Mouse (Mus musculus): ENCODE measurements at regions not wholly inside any gene's neighbourhood (a gene's known extent, or its start where the extent isn't known, plus 50 kb on each side); places are given as distances from the start of the nearest gene placed in this dataset.

- no peak for DNase-seq (ENCODE audit: low spot score)
These were observed 261.1 kb upstream of the Ccdc54 start for GRCm38 (mm10) chr16:50852081-50852480.

- peak; percentile 34 for DNase-seq (ENCODE audit: low spot score)
These were observed 256.7 kb upstream of the Ccdc54 start for GRCm38 (mm10) chr16:50847693-50848092.

GRCm38 (mm10) chr16:50846505-50846904 is 255.6 kb upstream of the Ccdc54 start:
- no peak for DNase-seq (ENCODE audit: low spot score)

GRCm38 (mm10) chr16:50841677-50842580 is 251.0 kb upstream of the Ccdc54 start:
- peak; percentile 80 for DNase-seq (ENCODE audit: low spot score)

- DNase-seq (ENCODE audit: low spot score) = no peak
These were observed 250.3 kb upstream of the Ccdc54 start for GRCm38 (mm10) chr16:50841205-50841604.

GRCm38 (mm10) chr16:50839665-50840064 is 248.7 kb upstream of the Ccdc54 start:
- no peak for DNase-seq (ENCODE audit: low spot score)

- DNase-seq (ENCODE audit: low spot score) = no peak
These were observed 246.5 kb upstream of the Ccdc54 start for GRCm38 (mm10) chr16:50837416-50837815.

- DNase-seq (ENCODE audit: low spot score) = no peak
These were observed 245.5 kb upstream of the Ccdc54 start for GRCm38 (mm10) chr16:50836457-50836856.

GRCm38 (mm10) chr16:50833357-50833756 is 242.4 kb upstream of the Ccdc54 start:
- DNase-seq (ENCODE audit: low spot score) = no peak

GRCm38 (mm10) chr16:50822352-50822751 is 231.4 kb upstream of the Ccdc54 start:
- no peak for DNase-seq (ENCODE audit: low spot score)

- DNase-seq (ENCODE audit: low spot score) = no peak
These were observed 223.7 kb upstream of the Ccdc54 start for GRCm38 (mm10) chr16:50814626-50815025.

- DNase-seq (ENCODE audit: low spot score) = peak; percentile 64
These were observed 208.3 kb upstream of the Ccdc54 start for GRCm38 (mm10) chr16:50799145-50799794.

- no peak for DNase-seq (ENCODE audit: low spot score)
These were observed 207.1 kb upstream of the Ccdc54 start for GRCm38 (mm10) chr16:50798095-50798494.

- no peak for DNase-seq (ENCODE audit: low spot score)
These were observed 202.0 kb upstream of the Ccdc54 start for GRCm38 (mm10) chr16:50792960-50793359.

GRCm38 (mm10) chr16:50792506-50792905 is 201.6 kb upstream of the Ccdc54 start:
- no peak for DNase-seq (ENCODE audit: low spot score)

- DNase-seq (ENCODE audit: low spot score) = no peak
These were observed 197.7 kb upstream of the Ccdc54 start for GRCm38 (mm10) chr16:50788702-50789101.

GRCm38 (mm10) chr16:50786199-50786598 is 195.2 kb upstream of the Ccdc54 start:
- DNase-seq (ENCODE audit: low spot score) = no peak

GRCm38 (mm10) chr16:50785384-50785783 is 194.4 kb upstream of the Ccdc54 start:
- no peak for DNase-seq (ENCODE audit: low spot score)

GRCm38 (mm10) chr16:50784651-50785228 is 193.8 kb upstream of the Ccdc54 start:
- DNase-seq (ENCODE audit: low spot score) = no peak

- no peak for DNase-seq (ENCODE audit: low spot score)
These were observed 193.1 kb upstream of the Ccdc54 start for GRCm38 (mm10) chr16:50783784-50784650.

GRCm38 (mm10) chr16:50783240-50783639 is 192.3 kb upstream of the Ccdc54 start:
- no peak for DNase-seq (ENCODE audit: low spot score)

All from layer of hippocampus, adult 11-12 months (tissue).